Mouse (Mus musculus): ENCODE data around the gene Hspa1l. TPM values are rescaled to one million over a fixed set of nuclear protein-coding genes. Genes with fewer than 3 reads are reported as not detected.

Gene Hspa1l
- polyA plus RNA-seq (2015; fragmentation: Nextera tagmentation; extraction: Ambion mirVana) = 0.58 and 0.76 TPM in 2 replicates

DNA sequence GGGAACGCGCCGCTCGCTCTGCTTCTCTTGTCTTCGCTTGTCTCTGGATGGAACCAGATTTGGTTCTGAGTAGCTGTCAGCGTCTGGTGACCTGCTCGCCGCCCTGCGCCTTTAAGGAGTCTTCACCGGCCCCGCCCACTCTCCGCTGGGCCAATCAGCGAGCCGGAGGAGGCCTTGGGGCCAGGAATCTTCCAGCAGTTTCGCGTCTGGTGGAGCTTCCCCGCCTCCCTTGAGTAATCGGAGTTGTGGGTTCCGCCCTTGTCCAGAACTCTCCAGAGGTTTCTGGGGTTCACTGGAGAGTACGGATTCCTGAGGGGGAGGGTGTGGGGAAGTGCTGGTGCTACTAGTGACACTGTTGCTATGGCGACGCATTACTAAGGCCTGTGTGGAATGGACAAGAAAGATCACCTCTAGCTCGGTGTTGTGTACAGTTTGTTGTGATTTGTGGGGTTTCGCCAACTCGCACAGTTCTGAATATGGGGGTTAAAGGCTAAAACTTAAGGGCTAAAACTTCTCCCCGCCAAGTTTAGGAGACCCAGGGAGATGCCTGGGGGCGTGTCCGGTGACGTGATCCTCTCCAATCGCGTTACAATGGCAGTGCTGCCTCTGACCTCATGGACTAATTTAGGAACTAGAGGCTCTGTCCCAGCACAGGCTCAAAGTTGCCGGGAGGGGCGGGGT, at the start of gene Hspa1l, which contains the start of gene Hspa1a:
Gene Hspa1l, plus strand, starts transcription at position 635 of the 681 bp plus-strand sequence.
Gene Hspa1a, minus strand, starts transcription at position 88 of the 681 bp plus-strand sequence.

DNA sequence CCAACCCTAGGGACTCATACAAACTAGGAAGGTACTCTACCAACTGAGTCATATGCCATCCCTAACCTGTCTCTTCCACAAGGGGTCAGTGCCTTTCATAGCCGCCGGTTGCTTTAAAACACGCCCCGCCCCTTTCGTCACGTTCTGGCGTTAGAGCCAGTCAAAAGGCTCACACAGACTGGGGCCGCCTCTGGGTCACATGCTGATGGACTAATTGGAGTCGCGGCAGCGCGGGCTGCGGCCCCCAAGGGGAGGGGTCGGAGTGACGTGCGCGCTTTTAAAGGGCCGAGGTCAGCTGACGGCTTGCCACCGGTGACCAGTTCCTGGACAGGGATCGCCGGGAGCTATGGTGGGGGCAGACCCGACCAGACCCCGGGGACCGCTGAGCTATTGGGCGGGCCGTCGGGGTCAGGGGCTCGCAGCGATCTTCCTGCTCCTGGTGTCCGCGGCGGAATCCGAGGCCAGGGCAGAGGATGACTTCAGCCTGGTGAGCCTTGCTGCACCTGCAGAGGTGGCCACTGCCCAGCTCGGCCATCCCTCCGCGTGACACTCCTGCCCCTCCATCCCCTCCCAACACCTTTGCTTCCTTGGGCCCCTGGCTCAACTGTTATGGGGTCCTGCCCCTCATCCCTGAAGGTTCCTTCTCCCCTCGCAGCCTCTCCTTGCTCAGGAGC, 41.3 kb upstream of the Hspa1l start, which contains the start of gene Neu1:
Gene Neu1, plus strand, starts transcription at position 193 of the 674 bp plus-strand sequence.

DNA sequence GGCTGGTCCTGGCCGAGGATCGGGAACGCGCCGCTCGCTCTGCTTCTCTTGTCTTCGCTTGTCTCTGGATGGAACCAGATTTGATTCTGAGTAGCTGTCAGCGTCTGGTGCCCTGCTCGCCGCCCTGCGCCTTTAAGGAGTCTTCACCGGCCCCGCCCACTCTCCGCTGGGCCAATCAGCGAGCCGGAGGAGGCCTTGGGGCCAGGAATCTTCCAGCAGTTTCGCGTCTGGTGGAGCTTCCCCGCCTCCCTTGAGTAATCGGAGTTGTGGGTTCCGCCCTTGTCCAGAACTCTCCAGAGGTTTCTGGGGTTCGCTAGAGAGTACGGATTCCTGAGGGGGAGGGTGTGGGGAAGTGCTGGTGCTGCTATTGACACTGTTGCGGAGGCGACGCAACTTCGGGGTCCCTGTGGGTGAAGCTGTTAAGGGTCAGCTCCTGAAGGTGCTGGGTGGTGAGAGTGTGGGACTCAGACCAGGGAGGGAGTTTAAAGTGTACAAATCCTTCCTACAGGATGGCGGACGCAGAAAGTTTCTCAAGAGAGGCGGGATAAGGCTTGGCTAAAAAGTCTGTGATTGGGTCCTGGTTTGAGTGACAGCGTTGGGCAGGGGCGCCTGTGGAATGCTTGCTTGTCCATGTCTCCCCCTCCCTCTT, 13.2 kb upstream of the Hspa1l start, which contains the start of gene Hspa1b:
Gene Hspa1b, minus strand, starts transcription at position 109 of the 649 bp plus-strand sequence.

DNA sequence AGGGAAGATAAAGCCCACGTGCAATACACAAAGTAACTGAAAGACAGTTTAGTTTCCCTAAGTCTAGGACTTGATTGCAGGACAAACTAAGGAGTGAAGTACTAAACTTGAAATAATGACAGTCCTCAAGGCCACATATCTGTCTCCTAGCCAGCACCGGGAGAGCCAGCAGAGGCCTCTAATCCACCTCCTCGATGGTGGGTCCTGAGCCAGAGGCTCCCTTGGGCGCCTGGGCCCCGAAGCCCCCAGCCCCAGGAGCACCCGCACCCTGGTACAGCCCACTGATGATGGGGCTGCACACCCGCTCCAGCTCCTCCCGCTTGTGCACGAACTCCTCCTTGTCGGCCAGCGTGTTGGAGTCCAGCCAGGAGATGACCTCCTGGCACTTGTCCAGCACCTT, 2.7 kb upstream of the Hspa1l start, which contains the start of gene Gm20481:
Gene Gm20481, plus strand, starts transcription at position 91 of the 400 bp plus-strand sequence.

DNA sequence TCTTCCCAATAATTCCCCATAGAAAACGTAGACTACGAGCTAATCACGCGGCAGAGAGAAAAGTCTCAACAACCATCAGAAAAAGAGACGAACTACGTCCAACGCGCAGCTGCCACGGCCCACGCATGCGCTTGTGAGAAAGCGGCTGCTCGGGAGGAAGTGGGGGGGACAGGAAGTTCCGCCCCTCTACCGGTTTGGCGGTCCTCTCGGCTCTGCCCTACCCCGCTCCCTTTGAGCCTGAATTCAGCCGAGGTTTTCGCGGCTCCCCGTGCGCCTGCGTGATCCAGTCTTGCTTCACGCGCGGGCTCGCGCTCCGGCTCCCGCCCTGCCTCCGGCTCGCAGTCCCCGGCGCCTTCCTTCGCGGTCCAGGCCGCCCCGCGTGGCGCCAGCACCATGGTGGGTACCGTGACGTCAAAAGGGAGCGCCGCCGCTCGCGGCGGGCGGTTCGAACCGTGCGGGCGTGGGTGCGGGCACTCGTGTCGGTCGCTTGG, 9.2 kb downstream of the Hspa1l start, which contains the start of gene Lsm2:
Gene Lsm2, plus strand, starts transcription at position 173 of the 491 bp plus-strand sequence.

DNA sequence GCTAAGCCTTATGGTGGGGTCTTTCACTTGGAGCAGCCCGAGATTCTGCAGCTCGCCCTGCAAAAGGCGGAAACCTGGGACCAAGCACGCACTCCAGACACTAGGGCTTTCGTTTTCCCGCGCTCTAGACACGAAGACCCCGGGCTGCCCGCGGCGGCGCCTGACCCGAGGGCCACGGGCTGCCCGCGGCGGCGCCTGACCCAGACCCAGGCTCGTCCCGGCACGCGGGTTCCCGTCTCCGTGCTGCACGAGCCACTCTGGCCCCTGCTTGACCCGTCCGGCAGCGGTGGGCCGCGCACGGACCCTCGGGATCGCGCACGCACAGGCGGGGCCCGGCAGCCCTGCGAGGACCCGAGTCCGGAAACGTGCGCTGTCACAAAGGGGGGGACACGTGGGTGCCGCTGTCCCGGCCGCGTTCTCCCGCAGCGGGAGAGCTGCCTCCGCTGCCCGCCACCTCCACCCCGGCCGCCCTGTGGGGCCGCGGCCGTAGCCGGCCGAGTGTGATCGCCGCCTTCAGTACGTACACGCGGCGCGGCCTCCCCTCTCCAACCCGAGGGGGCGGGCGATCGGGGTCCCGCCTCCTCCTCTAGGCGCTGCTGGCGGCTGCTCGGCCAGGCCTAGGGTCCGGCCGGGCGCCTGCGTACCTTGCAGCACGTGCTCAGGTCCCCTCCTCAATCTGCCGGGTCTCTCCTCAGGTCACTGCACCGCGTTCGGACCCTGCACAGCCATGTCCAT, 28.4 kb downstream of the Hspa1l start, which contains the start of gene Vars:
Gene Vars, plus strand, starts transcription at position 271 of the 735 bp plus-strand sequence.

DNA sequence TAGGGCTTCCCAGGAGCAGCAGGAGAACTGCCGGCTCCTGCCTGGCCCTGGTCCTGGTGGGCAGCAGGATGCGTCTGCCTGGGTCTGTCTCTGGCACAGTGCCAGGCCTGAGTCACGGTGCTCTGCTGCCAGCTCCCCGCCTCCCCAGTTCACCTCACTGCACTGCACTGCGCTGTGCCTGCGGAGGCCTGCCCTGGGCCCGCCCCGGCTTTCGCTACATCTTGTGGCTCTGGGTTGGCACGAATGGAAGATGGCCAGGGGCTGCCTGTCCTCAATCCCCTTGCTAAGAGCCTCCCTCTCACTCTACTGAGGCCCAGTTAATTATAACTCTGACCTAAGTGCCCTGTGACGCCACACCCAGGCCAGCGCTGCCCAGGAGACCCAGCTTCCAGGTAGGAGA, 43.9 kb downstream of the Hspa1l start, which contains the start of gene Vwa7:
Gene Vwa7, plus strand, starts transcription at position 204 of the 400 bp plus-strand sequence.

DNA sequence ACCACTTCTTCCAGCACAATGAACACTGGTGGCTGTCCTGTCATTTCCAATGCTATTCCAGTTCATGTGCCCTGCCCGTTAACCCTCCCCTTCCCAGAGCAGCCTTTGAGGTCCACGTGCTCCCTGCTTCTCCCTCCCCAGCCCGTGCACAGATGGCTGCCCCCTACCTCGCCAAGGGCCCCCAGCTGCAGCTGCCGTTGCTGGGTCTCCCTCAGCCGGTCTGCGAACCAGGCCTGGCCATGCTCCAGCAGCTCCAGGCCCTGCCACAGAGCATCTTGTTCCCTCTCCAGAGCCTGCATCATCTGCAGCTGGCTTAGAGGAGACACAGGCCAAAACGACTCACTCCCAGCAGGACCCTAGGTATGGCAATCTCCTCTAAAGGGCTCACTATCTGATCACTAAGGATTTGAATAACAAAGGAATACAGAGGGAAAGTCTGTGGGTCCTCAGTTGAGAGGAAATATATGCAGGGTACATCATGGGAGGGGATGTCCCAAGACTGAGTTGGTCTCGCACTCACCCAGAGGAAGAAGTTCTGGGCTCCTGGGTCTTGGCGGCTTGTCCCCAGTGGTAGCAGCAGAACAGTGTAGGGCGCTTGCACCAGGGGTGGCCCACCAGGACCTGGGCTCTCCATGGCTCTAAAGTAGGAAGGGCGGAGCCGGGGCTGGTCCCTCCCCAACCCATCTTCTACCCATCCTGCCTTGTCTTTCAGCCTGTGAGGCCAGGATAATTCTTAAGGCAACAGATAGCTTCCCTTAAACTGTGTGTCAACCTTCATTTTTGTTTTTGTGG, 55.0 kb downstream of the Hspa1l start, which contains the start of gene Sapcd1:
Gene Sapcd1, minus strand, starts transcription at position 740 of the 792 bp plus-strand sequence.

Other genes with a start within 250 kb of the Hspa1l start
- 2.0 and 2.5 TPM in 2 replicates for gene C4b, start 228.8 kb upstream of the Hspa1l start, polyA plus RNA-seq (2015; fragmentation: Nextera tagmentation; extraction: Ambion mirVana)
- not detected in 2 replicates for gene Cyp21a1, start 168.1 kb upstream of the Hspa1l start, polyA plus RNA-seq (2015; fragmentation: Nextera tagmentation; extraction: Ambion mirVana)
- gene Stk19, start 135.8 kb upstream of the Hspa1l start, polyA plus RNA-seq (2015; fragmentation: Nextera tagmentation; extraction: Ambion mirVana) = 39.4 and 46.3 TPM in 2 replicates
- 40.6 and 50.7 TPM in 2 replicates for gene Dxo, start 135.7 kb upstream of the Hspa1l start, polyA plus RNA-seq (2015; fragmentation: Nextera tagmentation; extraction: Ambion mirVana)
- gene Skiv2l, start 122.5 kb upstream of the Hspa1l start, polyA plus RNA-seq (2015; fragmentation: Nextera tagmentation; extraction: Ambion mirVana) = 39.3 and 47.4 TPM in 2 replicates
- gene Nelfe, start 122.3 kb upstream of the Hspa1l start, polyA plus RNA-seq (2015; fragmentation: Nextera tagmentation; extraction: Ambion mirVana) = 57.6 and 63.6 TPM in 2 replicates
- gene Cfb, start 110.2 kb upstream of the Hspa1l start, polyA plus RNA-seq (2015; fragmentation: Nextera tagmentation; extraction: Ambion mirVana) = 1.4 and 1.6 TPM in 2 replicates
- gene Zbtb12, start 93.2 kb upstream of the Hspa1l start, polyA plus RNA-seq (2015; fragmentation: Nextera tagmentation; extraction: Ambion mirVana) = 6.0 and 6.9 TPM in 2 replicates
- gene Gm20547, start 90.7 kb upstream of the Hspa1l start, polyA plus RNA-seq (2015; fragmentation: Nextera tagmentation; extraction: Ambion mirVana) = not detected in 2 replicates
- gene C2, start 74.4 kb upstream of the Hspa1l start, polyA plus RNA-seq (2015; fragmentation: Nextera tagmentation; extraction: Ambion mirVana) = 4.2 and 4.8 TPM in 2 replicates
- gene Ehmt2, start 74.2 kb upstream of the Hspa1l start, polyA plus RNA-seq (2015; fragmentation: Nextera tagmentation; extraction: Ambion mirVana) = 59.7 and 73.8 TPM in 2 replicates
- gene Slc44a4, start 58.2 kb upstream of the Hspa1l start, polyA plus RNA-seq (2015; fragmentation: Nextera tagmentation; extraction: Ambion mirVana) = 0.10 TPM in 1 of 2 replicates, not detected in the other
- 40.7 and 44.0 TPM in 2 replicates for gene Neu1, start 41.5 kb upstream of the Hspa1l start, polyA plus RNA-seq (2015; fragmentation: Nextera tagmentation; extraction: Ambion mirVana)
- gene Hspa1b, start 13.5 kb upstream of the Hspa1l start, polyA plus RNA-seq (2015; fragmentation: Nextera tagmentation; extraction: Ambion mirVana) = 0.79 and 1.4 TPM in 2 replicates
- gene Gm20481, start 2.8 kb upstream of the Hspa1l start, polyA plus RNA-seq (2015; fragmentation: Nextera tagmentation; extraction: Ambion mirVana) = not detected in 2 replicates
- 13.8 and 15.5 TPM in 2 replicates for gene Hspa1a, start 547 bp upstream of the Hspa1l start, polyA plus RNA-seq (2015; fragmentation: Nextera tagmentation; extraction: Ambion mirVana)
- gene Lsm2, start 9.2 kb downstream of the Hspa1l start, polyA plus RNA-seq (2015; fragmentation: Nextera tagmentation; extraction: Ambion mirVana) = 88.6 and 94.3 TPM in 2 replicates
- 38.5 and 45.0 TPM in 2 replicates for gene Vars, start 28.3 kb downstream of the Hspa1l start, polyA plus RNA-seq (2015; fragmentation: Nextera tagmentation; extraction: Ambion mirVana)
- 0.25 and 0.59 TPM in 2 replicates for gene Vwa7, start 43.9 kb downstream of the Hspa1l start, polyA plus RNA-seq (2015; fragmentation: Nextera tagmentation; extraction: Ambion mirVana)
- 3.2 and 4.4 TPM in 2 replicates for gene Sapcd1, start 55.3 kb downstream of the Hspa1l start, polyA plus RNA-seq (2015; fragmentation: Nextera tagmentation; extraction: Ambion mirVana)
- 1.6 and 2.0 TPM in 2 replicates for gene Msh5, start 74.0 kb downstream of the Hspa1l start, polyA plus RNA-seq (2015; fragmentation: Nextera tagmentation; extraction: Ambion mirVana)
- gene Clic1, start 77.3 kb downstream of the Hspa1l start, polyA plus RNA-seq (2015; fragmentation: Nextera tagmentation; extraction: Ambion mirVana) = 72.4 and 75.0 TPM in 2 replicates
- gene Ddah2, start 86.3 kb downstream of the Hspa1l start, polyA plus RNA-seq (2015; fragmentation: Nextera tagmentation; extraction: Ambion mirVana) = 173 and 187 TPM in 2 replicates
- not detected in 2 replicates for gene Ly6g6c, start 92.7 kb downstream of the Hspa1l start, polyA plus RNA-seq (2015; fragmentation: Nextera tagmentation; extraction: Ambion mirVana)
- 0.19 and 0.22 TPM in 2 replicates for gene Mpig6b, start 93.5 kb downstream of the Hspa1l start, polyA plus RNA-seq (2015; fragmentation: Nextera tagmentation; extraction: Ambion mirVana)
- 0.52 and 1.2 TPM in 2 replicates for gene Ly6g6e, start 104.2 kb downstream of the Hspa1l start, polyA plus RNA-seq (2015; fragmentation: Nextera tagmentation; extraction: Ambion mirVana)
- 0.81 and 1.9 TPM in 2 replicates for gene Ly6g6d, start 105.4 kb downstream of the Hspa1l start, polyA plus RNA-seq (2015; fragmentation: Nextera tagmentation; extraction: Ambion mirVana)
- 0.31 TPM in 1 of 2 replicates, not detected in the other for gene Ly6g6f, start 112.9 kb downstream of the Hspa1l start, polyA plus RNA-seq (2015; fragmentation: Nextera tagmentation; extraction: Ambion mirVana)
- 114 and 120 TPM in 2 replicates for gene Abhd16a, start 116.6 kb downstream of the Hspa1l start, polyA plus RNA-seq (2015; fragmentation: Nextera tagmentation; extraction: Ambion mirVana)
- gene Ly6g5c, start 135.6 kb downstream of the Hspa1l start, polyA plus RNA-seq (2015; fragmentation: Nextera tagmentation; extraction: Ambion mirVana) = not detected in 2 replicates
- 0.48 and 0.59 TPM in 2 replicates for gene Ly6g5b, start 142.7 kb downstream of the Hspa1l start, polyA plus RNA-seq (2015; fragmentation: Nextera tagmentation; extraction: Ambion mirVana)
- 15.3 and 17.2 TPM in 2 replicates for gene Gpank1, start 148.8 kb downstream of the Hspa1l start, polyA plus RNA-seq (2015; fragmentation: Nextera tagmentation; extraction: Ambion mirVana)
- gene Csnk2b, start 149.3 kb downstream of the Hspa1l start, polyA plus RNA-seq (2015; fragmentation: Nextera tagmentation; extraction: Ambion mirVana) = 377 and 395 TPM in 2 replicates
- 9.6 and 11.8 TPM in 2 replicates for gene D17H6S53E, start 153.7 kb downstream of the Hspa1l start, polyA plus RNA-seq (2015; fragmentation: Nextera tagmentation; extraction: Ambion mirVana)
- 0.21 TPM in 1 of 2 replicates, not detected in the other for gene Apom, start 159.3 kb downstream of the Hspa1l start, polyA plus RNA-seq (2015; fragmentation: Nextera tagmentation; extraction: Ambion mirVana)
- gene Bag6, start 162.5 kb downstream of the Hspa1l start, polyA plus RNA-seq (2015; fragmentation: Nextera tagmentation; extraction: Ambion mirVana) = 51.1 and 58.5 TPM in 2 replicates
- 109 and 138 TPM in 2 replicates for gene Prrc2a, start 192.2 kb downstream of the Hspa1l start, polyA plus RNA-seq (2015; fragmentation: Nextera tagmentation; extraction: Ambion mirVana)
- 15.4 and 15.5 TPM in 2 replicates for gene Aif1, start 203.4 kb downstream of the Hspa1l start, polyA plus RNA-seq (2015; fragmentation: Nextera tagmentation; extraction: Ambion mirVana)
- gene Lst1, start 215.7 kb downstream of the Hspa1l start, polyA plus RNA-seq (2015; fragmentation: Nextera tagmentation; extraction: Ambion mirVana) = 10.1 and 10.9 TPM in 2 replicates
- 1.4 and 1.6 TPM in 2 replicates for gene Ltb, start 221.7 kb downstream of the Hspa1l start, polyA plus RNA-seq (2015; fragmentation: Nextera tagmentation; extraction: Ambion mirVana)
- 0.12 TPM in 1 of 2 replicates, not detected in the other for gene Tnf, start 229.3 kb downstream of the Hspa1l start, polyA plus RNA-seq (2015; fragmentation: Nextera tagmentation; extraction: Ambion mirVana)
- 0.71 and 1.0 TPM in 2 replicates for gene Lta, start 232.6 kb downstream of the Hspa1l start, polyA plus RNA-seq (2015; fragmentation: Nextera tagmentation; extraction: Ambion mirVana)
- 0.46 and 0.48 TPM in 2 replicates for gene Gm16181, start 248.1 kb downstream of the Hspa1l start, polyA plus RNA-seq (2015; fragmentation: Nextera tagmentation; extraction: Ambion mirVana)

Data from neural tube, postnatal 0 days (tissue).